Mouse (Mus musculus): Measurements from ENCODE around the gene Col19a1.

Col19a1 gene

GRCm38 (mm10) chr1:24471096-24471710 is 116.1 kb downstream of the Col19a1 start:
- POLR2A ChIA-PET: no interaction called here
- CTCF ChIA-PET: no interaction called here

- ChIA-PET CTCF (no interaction called here), POLR2A (no interaction called here)
Measured at GRCm38 (mm10) chr1:24470633-24471032, 116.6 kb downstream of the Col19a1 start.

GRCm38 (mm10) chr1:24461305-24461887 is 125.9 kb downstream of the Col19a1 start:
- ChIA-PET CTCF (no interaction called here), POLR2A (no interaction called here)

GRCm38 (mm10) chr1:24458015-24458414 is 129.3 kb downstream of the Col19a1 start:
- ChIA-PET POLR2A (interaction anchor here in 1 of 4 experiments (0.8 kb wide), 1 partner anchor 28 kb away, joined by 3 read pairs; no protein-coding TSS in a partner anchor), CTCF (no interaction called here)

GRCm38 (mm10) chr1:24452572-24453269 is 134.6 kb downstream of the Col19a1 start:
- CTCF ChIA-PET: no interaction called here
- POLR2A ChIA-PET: no interaction called here

GRCm38 (mm10) chr1:24452159-24452558 is 135.1 kb downstream of the Col19a1 start:
- ChIA-PET POLR2A (no interaction called here), CTCF (no interaction called here)

GRCm38 (mm10) chr1:24437425-24437824 is 149.8 kb downstream of the Col19a1 start:
- ChIA-PET POLR2A (interaction anchor here in 1 of 4 experiments (0.7 kb wide), 1 partner anchor 274 kb away, joined by 4 read pairs; no protein-coding TSS in a partner anchor), CTCF (no interaction called here)

- CTCF ChIA-PET: no interaction called here
- POLR2A ChIA-PET: no interaction called here
Measured at GRCm38 (mm10) chr1:24428306-24428705, 159.0 kb downstream of the Col19a1 start.

GRCm38 (mm10) chr1:24378125-24378821 is 209.0 kb downstream of the Col19a1 start:
- ChIA-PET CTCF (interaction anchor here (0.6 to 1.5 kb wide), 11 partner anchors 10 to 1451 kb away, joined by 3 to 12 read pairs (median 4); no protein-coding TSS in a partner anchor), POLR2A (interaction anchor here in 1 of 4 experiments (0.6 kb wide), 1 partner anchor 256 kb away, joined by 4 read pairs; no protein-coding TSS in a partner anchor)

GRCm38 (mm10) chr1:24374902-24375301 is 212.4 kb downstream of the Col19a1 start:
- POLR2A ChIA-PET: no interaction called here
- CTCF ChIA-PET: no interaction called here

- ChIA-PET POLR2A (no interaction called here), CTCF (no interaction called here)
Measured at GRCm38 (mm10) chr1:24373671-24374070, 213.6 kb downstream of the Col19a1 start.

GRCm38 (mm10) chr1:24372471-24373258 is 214.6 kb downstream of the Col19a1 start:
- CTCF ChIA-PET: interaction anchor here in 1 of 4 experiments (0.6 kb wide), 1 partner anchor 573 kb away, joined by 3 read pairs; no protein-coding TSS in a partner anchor
- POLR2A ChIA-PET: no interaction called here

GRCm38 (mm10) chr1:24367570-24368517 is 219.4 kb downstream of the Col19a1 start:
- POLR2A ChIA-PET: interaction anchor here in 1 of 4 experiments (0.7 kb wide), 1 partner anchor 536 kb away, joined by 3 read pairs; no protein-coding TSS in a partner anchor

GRCm38 (mm10) chr1:24364775-24365174 is 222.5 kb downstream of the Col19a1 start:
- ChIA-PET POLR2A (no interaction called here), CTCF (no interaction called here)

More at GRCm38 (mm10) chr1:24367570-24368517, 219.4 kb downstream of the Col19a1 start:
- CTCF ChIA-PET: interaction anchor here in 1 of 4 experiments (1.3 kb wide), 1 partner anchor 11 kb away, joined by 4 read pairs; no protein-coding TSS in a partner anchor

GRCm38 (mm10) chr1:24361990-24362635 is 225.2 kb downstream of the Col19a1 start:
- ChIA-PET CTCF (no interaction called here), POLR2A (no interaction called here)

- CTCF ChIA-PET: interaction anchor here in 2 of 4 experiments (0.6 to 1.2 kb wide), 3 partner anchors 12 to 48 kb away, joined by 4 to 7 read pairs (median 5); no protein-coding TSS in a partner anchor
- POLR2A ChIA-PET: interaction anchor here in 2 of 4 experiments (0.6 to 1.0 kb wide), 2 partner anchors 15 to 626 kb away, joined by 4 read pairs; no protein-coding TSS in a partner anchor
Measured at GRCm38 (mm10) chr1:24349462-24350217, 237.6 kb downstream of the Col19a1 start.

Data from embryonic stem cell, embryonic (primary cell).